Mouse (Mus musculus): ENCODE data around the gene Lrrc8b.

The Lrrc8b gene

DNA sequence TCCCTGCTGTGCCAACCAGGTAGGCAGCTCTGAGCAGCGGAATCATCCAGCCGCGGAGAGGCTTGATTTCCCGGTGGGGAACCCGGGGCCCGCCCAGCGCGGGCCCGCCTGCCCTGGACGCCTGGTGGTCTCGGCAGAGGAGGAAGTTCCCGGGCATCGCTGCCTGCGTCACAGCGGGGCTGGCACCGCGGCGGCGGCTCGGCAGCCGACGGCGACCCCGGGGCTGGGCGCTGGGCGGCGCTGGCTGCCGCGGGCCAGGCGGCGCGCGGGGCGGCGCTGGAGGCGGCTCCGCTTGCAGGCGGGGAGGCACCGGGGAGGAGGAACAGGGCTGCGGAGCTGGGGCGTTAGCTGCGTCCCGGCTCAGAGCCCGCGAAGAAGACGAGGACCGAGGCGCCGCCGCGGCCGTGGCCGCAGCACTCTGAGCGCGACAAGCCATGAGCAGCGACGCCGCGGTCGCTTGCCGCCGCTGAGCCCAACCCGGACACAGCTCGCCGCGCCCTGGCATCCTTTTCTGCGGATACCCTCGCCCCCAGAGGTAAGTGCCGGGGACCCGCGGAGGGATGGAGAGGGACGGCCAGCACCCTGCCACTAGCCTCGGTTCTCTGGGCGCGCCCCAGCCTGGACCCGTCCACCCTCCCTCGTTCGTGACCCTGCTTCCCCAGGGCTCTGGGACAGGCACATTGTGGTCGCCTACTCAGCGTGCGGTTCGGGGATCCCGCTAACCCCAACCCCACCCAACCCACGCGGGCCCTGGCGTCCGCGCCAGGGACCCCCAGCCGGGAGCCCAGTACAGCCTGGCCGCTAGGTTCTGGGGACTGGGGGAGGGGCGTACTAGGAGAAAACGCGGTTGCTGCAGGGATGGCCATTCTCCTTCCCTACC, 103.8 kb downstream of the Lrrc8b start, which contains the start of gene Lrrc8c:
TSS of gene Lrrc8c (plus strand) at position 293 of the 880 bp plus-strand sequence.
- peak; percentile 87 for DNase-seq

GRCm38 (mm10) chr5:105519976-105520300, 104.4 kb downstream of the Lrrc8b start:
- DNase-seq: no peak

DNA sequence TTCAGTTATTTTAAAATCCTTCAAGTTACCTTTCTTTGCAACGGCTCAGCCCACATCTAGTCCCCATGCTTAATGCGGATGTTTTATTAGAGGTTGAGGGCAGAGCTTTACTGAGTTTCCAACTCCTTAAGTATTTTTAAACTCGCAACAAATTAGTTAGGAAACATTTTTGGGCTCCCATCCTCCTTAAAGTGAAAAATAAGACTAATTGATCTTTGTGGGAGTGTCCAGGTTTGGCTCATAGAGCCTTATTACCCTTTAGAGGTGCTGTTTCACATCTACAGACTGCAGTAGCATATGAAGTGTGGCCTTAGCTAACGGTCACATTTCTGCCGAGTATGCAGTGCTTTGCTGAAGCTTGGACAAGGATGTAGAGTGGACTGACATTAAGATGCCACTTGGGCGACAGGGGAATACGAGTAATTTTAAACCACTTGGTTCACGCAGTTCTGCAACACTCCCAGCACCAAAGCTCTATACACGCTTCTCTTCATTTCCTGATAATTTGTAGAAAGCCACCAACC, 104.9 kb downstream of the Lrrc8b start:
- DNase-seq: no peak

DNA sequence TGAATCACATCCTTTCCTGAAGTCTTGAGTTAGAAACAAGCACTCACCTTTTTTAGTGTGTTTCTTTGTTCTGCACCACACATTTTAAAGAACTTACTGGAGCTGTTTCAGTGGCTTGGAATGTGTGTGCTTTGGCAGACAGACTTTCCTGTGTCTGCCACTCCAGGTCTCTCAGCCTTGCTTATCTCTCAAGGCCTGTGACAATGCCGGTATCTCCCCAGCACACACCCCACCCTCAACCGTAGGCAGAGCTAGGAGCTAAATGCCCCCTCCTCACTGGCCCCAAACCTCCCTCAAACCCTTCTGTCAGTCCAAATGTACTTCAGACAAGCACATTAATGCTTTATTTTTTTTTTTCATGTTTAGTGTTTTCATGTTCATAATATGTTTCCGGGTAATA, 107.9 kb downstream of the Lrrc8b start:
- DNase-seq: no peak

GRCm38 (mm10) chr5:105525004-105525403, 109.4 kb downstream of the Lrrc8b start:
- no peak for DNase-seq

DNA sequence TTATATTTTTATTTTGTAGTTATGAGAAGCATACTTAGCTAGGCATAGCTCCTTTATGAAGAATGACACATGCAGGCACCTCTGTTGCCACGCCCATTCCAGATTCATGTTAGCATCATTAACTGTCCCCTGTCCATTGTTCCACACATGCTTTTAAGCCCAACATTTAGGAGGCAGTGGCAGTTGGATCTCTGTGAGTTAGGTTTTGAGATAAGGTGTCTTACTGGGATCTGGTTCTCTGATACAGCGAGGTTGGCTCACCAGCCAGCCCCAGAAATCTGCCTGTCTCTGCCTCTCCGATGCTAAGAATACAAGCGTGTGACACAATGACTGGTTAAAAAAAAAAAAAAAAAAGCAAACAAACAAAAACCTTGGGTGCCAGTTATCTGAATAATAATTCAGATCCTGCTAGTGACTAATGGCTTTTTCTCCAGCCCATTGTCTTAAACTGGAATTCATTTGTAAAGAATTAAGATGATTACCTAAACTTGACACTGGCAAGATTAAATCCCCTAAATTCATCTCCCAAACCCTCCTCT, 110.6 kb downstream of the Lrrc8b start:
- no peak for DNase-seq

DNA sequence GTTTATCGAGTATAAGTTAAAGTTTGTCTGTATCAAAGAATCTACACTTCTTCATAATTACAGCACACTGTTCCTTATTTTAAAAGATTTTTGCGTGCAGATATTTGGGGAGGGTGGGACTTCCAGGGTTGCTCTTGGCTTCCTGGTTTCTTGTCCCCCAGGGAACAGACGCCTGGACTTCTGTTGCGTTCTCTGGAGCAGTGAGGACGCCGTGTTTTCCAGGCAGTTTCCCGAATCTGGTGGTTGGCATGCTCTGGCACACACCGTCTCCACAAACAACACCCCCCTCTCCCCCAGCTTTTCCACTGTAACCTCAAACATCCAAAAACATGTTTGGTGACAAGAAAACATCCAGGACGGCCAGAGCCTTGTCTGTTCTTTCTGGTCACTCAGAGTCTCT, 111.2 kb downstream of the Lrrc8b start:
- no peak for DNase-seq

- DNase-seq: no peak
Measured at GRCm38 (mm10) chr5:105527477-105528331, 112.1 kb downstream of the Lrrc8b start.

GRCm38 (mm10) chr5:105530576-105530975, 115.0 kb downstream of the Lrrc8b start:
- DNase-seq: no peak

DNA sequence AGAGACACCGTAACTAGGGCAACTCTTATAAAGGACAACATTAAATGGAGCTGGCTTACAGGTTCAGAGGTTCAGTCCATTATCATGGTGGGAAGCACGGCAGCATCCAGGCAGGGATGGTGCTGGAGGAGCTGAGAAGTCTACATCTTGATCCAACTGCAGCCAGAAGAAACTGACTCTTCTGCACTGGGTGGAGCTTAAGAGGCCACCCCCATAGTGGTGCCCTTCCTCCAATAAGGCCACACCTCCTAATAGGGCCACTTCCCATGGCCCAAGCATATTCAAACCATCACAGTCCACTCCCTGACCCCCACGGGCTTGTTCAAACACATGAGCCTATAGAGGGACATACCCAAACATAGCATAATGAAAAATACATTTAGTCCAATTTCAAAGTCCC, 119.6 kb downstream of the Lrrc8b start:
- no peak for DNase-seq

DNA sequence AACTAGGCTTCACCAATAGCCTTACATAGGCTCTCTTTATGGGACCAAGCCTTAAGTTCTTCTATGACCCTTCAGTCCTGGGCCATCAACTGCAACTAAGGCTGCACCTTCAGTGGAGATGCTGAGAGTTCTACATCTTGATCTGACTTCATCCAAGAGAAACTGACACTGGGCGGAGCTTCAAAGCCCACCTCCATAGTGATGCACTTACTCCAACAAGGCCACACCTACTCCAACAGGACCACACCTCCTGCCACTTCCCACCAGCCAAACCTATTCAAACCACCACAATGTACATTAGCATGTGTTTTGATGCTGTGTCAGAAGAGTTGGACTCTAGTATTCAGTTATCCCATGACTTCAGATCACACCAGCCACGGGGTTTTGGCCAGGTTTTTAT, 120.6 kb downstream of the Lrrc8b start:
- no peak for DNase-seq

- no peak for DNase-seq
Measured at GRCm38 (mm10) chr5:105537101-105537723, 121.6 kb downstream of the Lrrc8b start.

All from layer of hippocampus, adult 9-11 months (tissue).